Mouse (Mus musculus) kidney, postnatal 4 days (tissue): ENCODE measurements around the gene Atp5d.

ENCODE experiments used
- DNase-seq, 2 experiments: peaks; one replicate each; pipeline ENCODE4 v3.0.0; 2021; ENCODE audit warnings: mixed read lengths in 2 of 2

The Atp5d gene

DNA sequence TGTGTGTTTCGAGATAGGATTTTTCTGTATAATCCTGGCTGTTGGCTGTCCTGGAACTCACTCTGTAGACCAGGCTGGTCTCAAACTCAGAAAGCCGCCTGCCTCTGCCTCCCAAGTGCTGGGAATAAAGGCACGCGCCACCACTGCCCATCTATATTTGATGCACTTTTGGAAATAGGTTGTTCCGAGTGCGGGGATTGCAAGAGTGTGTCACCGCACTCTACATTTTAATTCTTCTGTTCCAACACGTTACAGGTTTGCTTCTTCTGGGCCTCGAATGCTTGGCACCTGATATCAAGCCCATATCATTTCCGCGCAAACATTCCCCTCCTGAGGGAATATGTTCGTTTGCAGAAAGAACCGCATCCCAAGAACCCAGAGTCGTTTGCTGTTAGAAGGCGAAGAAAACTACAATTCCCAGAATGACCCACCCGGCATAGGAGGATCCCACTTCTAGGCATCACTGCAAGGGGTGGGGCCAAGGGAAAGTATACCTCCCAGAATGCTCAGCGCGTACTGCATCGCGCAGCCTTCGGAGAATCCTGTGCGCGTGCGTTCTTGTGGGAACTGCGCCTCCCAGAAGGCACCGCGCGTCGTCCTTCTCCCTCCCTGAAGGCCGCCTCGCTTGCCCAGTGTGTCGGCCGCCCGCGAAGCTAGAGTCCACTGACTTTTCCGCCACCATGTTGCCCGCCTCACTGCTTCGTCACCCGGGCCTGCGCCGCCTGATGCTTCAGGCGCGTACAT, 3.5 kb downstream of the Atp5d start:
- peak; percentile 95 to 97 for DNase-seq

- no peak for DNase-seq
Observed at GRCm38 (mm10) chr10:80142530-80142925, 4.1 kb downstream of the Atp5d start.

DNA sequence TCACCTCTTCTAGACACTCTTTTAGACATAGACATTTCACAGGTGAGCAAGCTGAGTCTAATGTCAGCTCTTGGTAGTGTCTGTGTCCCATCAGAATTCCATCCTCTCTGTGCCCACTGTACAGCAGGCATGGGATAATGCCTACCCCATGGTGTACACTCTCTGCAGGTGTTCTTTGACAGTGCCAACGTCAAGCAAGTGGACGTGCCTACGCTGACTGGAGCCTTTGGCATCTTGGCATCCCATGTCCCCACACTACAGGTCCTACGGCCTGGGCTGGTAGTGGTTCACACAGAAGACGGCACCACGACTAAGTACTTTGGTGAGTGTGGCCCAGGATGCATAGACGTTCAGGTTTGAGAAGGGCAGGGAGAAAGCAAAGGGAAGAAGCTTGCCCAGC, 5.2 kb downstream of the Atp5d start:
- DNase-seq, result no peak

DNA sequence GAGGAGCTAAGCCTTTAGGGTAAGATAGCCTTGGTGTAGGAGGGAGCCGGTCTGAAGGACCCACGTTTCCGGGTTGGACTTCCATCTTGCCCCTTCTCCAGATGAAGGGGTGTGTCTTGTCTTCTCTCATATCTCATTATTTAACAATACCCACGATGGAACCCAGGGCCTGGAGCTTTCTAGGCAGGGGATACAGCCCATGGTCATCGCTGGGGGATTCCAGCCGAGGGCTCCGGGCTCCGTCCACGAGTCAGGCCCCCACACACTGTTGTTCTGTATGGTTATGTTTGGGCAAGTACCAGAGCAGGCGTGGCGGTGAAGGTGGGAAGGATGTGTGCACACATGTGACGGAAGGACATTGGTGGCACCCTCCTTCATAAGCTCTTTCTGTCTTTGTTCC, 5.7 kb downstream of the Atp5d start:
- DNase-seq, result no peak

DNA sequence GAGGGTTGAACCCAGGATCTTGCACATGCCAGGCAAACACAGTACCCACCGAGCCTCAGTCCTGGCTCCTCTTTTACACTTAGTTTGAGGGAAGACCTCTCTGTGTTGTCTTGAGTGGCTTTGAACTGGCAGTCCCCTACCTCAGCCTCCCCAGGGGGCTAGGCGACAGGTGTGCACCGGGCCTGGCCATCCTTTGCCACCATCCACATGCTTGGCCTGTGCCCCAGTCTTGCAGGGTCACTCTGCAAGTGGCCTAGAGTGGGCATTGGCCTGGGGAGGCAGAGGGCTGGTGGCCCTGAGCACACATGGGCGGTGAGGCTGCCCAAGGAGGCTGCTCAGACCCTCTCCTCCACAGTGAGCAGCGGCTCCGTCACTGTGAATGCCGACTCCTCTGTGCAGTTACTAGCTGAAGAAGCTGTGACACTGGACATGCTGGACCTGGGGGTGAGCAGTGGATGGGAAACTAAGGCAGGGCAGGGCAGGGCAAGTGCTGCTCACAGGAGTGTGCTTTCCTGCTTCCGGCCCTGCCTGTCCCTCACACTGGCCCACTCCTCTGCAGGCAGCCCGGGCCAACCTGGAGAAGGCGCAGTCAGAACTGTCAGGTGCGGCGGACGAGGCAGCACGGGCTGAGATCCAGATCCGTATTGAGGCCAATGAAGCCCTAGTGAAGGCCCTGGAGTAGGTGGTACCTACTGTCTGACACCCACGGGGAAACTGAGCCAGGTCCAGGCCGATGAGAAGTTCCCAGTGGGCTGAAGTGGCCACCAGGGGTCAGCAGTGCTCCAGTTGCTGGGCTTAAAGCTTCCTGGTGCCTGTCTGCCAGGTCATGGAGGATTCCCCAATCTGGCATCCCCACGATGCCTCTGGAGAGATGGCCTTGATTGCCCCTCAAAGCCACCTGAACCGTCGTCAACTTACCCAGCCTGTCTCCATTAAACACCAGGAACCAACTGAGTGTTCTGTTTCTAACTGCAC, 6.7 kb downstream of the Atp5d start:
- DNase-seq, result peak; percentile 88 to 90

- peak in 1 of 2 experiments; percentile 55 for DNase-seq
Observed at GRCm38 (mm10) chr10:80145896-80146295, 7.5 kb downstream of the Atp5d start.

DNA sequence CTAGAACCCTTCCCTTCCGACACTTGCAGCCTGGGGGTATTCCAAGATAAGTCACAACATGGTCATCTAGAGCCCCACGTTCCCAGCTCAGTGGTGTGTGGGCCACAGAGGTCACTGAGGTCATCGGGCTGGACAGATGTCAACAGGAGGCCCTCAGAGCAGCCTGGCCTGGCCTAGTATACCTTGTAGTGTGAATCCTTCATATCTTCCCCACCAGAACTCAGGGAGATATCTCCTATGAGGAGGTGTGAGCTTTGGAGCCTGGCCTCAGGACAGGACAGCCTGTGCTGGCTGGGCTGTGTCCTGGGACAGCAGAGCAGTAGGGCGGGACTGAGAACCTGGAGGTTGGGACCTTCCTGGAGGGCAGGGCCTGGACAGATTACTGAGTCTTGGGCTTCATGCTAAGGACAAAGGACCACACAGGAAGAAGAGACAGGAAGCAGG, 8.2 kb downstream of the Atp5d start:
- DNase-seq, result peak in 1 of 2 experiments; percentile 40

- peak in 1 of 2 experiments; percentile 39 for DNase-seq
Observed at GRCm38 (mm10) chr10:80147146-80147718, 8.8 kb downstream of the Atp5d start.

DNA sequence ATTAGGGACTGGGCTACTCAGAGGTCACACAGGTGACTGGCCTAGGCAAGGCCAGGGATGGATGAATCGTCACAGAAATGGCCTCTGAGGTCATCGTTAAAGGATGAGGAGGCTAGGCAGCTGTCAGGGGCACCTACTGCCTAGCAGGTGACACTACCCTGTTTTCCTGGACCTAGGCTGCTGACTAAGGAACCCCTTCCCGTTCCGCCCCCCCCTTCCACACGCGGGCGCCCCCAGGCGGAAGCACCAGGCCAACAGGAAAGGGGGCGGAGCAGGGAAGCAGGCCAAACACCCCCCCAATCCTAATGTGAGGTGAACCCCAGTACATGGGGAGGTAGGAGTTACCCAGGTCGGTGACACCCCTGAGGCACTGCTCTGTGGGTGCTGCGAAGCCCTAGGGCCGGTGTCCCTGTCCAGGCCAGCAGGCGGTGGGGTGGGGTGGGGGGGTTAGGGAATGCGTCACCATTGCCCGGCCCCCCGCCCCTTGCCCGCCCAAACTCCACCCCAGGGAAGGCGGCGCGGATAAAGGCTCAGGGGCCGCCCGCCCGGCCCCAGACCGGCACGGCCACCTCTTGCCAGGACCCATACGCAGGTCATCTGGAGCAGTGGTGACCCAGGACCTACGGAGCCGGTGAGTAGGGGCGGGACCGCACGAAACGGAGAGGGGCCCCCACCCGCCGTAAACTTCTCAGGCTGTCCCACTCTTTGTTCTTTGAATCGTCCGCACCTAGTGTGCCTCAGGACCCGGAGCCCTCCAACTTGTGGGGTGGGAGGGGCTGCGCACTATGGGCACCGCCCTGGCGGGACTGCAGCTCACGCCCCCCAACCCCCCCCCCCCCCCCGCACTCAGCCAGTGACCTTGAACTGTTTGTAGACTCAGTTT, 9.5 kb downstream of the Atp5d start, which contains the start of gene Midn:
Midn (plus strand) TSS at position 554 of the 883 bp plus-strand sequence.
- peak; percentile 87 to 92 for DNase-seq

GRCm38 (mm10) chr10:80148610-80149290, 10.3 kb downstream of the Atp5d start:
- peak; percentile 94 to 97 for DNase-seq

- peak; percentile 96 to 99 for DNase-seq
Observed at GRCm38 (mm10) chr10:80149291-80150225, 11.1 kb downstream of the Atp5d start.

DNA sequence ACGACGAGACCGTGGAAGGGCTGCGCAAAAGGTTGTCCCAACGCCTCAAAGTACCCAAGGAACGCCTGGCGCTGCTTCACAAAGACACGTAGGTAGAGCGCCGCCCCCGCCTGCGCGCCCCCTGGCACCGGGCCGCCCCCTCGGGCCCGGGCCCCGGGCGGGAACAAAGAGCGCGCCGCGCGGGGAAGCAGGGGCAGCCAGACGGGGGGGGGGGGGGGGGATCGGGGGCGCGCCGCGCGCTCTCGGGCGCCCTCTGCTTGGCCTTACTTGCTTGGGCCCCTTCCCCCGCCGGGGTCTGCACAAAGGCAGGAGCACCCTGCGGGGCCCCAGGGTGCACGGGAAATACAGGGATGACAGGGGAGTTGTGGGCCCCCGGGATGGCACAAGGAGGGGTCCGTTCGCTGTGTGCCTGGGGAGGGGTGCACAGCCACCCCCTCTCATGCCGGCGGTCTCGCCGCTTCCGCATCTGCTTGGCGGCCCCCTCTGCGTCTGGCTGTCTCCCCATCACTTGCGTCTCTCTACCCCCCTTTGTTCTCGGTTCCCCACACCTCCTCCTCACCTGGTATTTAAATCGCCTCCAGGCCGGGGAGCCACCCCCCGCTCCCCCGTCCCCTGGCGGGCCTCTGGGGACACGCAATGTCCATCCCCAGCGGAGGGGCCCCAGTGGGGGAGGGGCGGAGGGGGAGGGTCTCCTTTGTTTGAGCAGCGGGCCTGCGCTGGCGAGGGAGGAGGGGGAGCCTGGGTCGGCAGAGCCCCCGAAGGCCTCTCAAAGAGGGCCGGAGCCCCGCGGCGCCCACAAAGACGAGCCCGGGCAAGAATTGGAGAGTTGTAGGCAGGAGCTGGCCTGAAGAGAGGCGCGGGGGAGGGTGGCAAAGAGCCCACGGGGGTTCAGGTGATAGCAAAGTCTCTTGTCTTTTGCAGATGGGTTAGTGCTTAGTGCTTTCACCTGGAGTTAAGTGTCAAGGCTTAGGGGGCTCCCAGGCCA, 12.1 kb downstream of the Atp5d start:
- DNase-seq, result peak; percentile 81 to 86

GRCm38 (mm10) chr10:80151211-80152034, 13.0 kb downstream of the Atp5d start:
- DNase-seq, result peak; percentile 81 to 87

GRCm38 (mm10) chr10:80152071-80152872, 13.8 kb downstream of the Atp5d start:
- peak; percentile 76 to 86 for DNase-seq

DNA sequence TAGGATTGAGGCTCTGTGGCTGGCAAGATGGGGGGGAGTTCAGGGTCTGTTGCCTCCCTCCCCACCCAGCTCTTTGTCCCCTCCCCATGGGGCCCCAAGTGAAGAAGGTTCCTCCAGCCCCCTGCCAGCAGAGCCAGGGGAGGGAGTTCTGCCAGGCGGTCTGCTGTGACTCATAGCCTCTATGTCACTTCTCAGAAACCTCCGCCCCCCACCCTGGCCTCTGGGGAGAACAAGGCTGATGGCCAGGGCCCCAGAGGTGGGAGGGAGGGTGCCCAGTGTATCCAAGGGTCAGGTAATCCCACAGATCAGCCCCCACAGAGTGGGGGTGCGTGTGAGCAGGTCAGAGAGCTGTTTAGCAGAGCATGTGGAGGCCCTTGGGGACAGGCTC, 14.4 kb downstream of the Atp5d start:
- peak; percentile 80 to 89 for DNase-seq

DNA sequence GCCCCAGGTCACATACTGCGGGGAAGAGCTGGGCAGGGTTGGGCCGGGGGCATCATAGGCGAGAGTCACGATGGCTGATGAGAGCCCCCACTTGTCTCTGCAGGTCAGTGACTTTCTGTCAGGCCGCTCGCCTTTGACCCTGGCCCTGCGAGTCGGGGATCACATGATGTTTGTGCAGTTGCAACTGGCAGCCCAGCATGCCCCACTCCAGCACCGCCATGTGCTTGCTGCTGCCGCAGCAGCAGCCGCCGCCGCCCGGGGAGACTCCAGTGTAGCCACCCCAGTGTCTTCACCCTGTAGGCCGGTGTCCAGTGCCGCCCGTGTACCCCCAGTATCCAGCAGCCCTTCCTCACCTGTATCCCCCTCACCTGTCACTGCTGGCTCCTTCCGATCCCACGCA, 15.3 kb downstream of the Atp5d start:
- DNase-seq, result peak; percentile 29 to 44

DNA sequence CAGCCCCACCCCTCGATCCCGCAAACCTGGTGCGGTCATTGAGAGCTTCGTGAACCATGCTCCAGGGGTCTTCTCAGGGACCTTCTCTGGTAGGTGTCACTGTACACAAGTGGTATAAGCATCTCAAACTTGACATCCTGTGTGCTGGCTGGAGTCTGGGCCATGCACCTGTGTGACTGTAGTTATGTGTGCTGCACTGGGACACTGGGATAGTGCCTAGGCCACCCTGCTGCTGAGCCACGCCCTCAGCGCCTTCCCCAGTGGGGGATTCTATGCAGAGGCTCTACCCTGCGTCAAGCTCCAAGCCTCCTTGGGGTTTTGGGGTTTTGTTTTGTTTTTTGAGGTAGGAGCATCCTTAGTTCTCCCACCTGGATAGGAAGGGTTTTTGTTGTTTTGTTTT, 16.0 kb downstream of the Atp5d start:
- DNase-seq, result no peak
